Mouse (Mus musculus) kidney, embryonic 16.5 days (tissue): ENCODE results near the gene Mki67. TPM values are rescaled to one million over a fixed set of nuclear protein-coding genes. Genes with fewer than 3 reads are reported as not detected.
A peak's percentile ranks its signal among the peaks of the same experiment; 100 is the strongest.
"Not testable (repeated sequence)": the region's sequence is repeated elsewhere in the genome, so short reads cannot be mapped to it uniquely, and the experiment has no call there.

Experiments
- ATAC-seq: fragments of 200-750 bp; cut with Nextera tagmentation; 2 replicates; pipeline ENCODE4 v1.8.0; 2017; ENCODE audit warnings: moderate TSS enrichment; ENCODE audit not compliant: low FRiP score, low TSS enrichment
- H3K27ac ChIP-seq: fragments of 300-500 bp; sonication (generic); 2 replicates; pipeline ENCODE4 v1.5.1; 2014; ENCODE audit warnings: low read length
- H3K27me3 ChIP-seq: fragments of 300-500 bp; sonication (generic); 2 replicates; pipeline ENCODE4 v1.6.1; 2014; ENCODE audit warnings: low read length, control low read depth, mixed read lengths; ENCODE audit not compliant: insufficient read depth
- H3K36me3 ChIP-seq: fragments of 300-500 bp; sonication (generic); 2 replicates; pipeline ENCODE4 v1.6.1; 2014; ENCODE audit warnings: low read length, control low read depth, mixed read lengths; ENCODE audit not compliant: insufficient read depth
- H3K4me1 ChIP-seq: fragments of 300-500 bp; sonication (generic); 2 replicates; pipeline ENCODE4 v1.6.1; 2014; ENCODE audit warnings: low read length, control low read depth, mixed read lengths; ENCODE audit not compliant: insufficient read depth
- H3K4me2 ChIP-seq: fragments of 300-500 bp; sonication (generic); replicated peaks from 2 replicates; pipeline ENCODE4 v1.6.1; 2014; ENCODE audit warnings: low read depth, low read length
- H3K4me3 ChIP-seq: fragments of 300-500 bp; sonication (generic); 2 replicates; pipeline ENCODE4 v1.5.1; 2014; ENCODE audit warnings: mild to moderate bottlenecking, low read length
- H3K9ac ChIP-seq: fragments of 300-500 bp; sonication (generic); replicated peaks from 2 replicates; pipeline ENCODE4 v1.6.1; 2014; ENCODE audit warnings: low read length
- H3K9me3 ChIP-seq: fragments of 300-500 bp; sonication (generic); 2 replicates; pipeline ENCODE4 v1.6.1; 2016; ENCODE audit warnings: low read length, control low read depth
- WGBS: fragments of 180-500 bp; shearing (Covaris S2); extraction: QIAGEN DNeasy Blood & Tissue Kit; methylation state at CpG from one replicate; pipeline ENCODE4 v1.1.7; 2014; 5-methylcytosine and 5-hydroxymethylcytosine counted together
- polyA plus RNA-seq: library from polyadenylated mRNA; unstranded; fragments of >200 nt; fragmentation: Nextera tagmentation; extraction: Ambion mirVana; gene quantifications from 2 replicates; pipeline ENCODE4 v1.2.1, GENCODE M21; 2015

Mki67 gene
- polyA plus RNA-seq, 1 experiment from 2014 or later = 32.6 TPM

DNA sequence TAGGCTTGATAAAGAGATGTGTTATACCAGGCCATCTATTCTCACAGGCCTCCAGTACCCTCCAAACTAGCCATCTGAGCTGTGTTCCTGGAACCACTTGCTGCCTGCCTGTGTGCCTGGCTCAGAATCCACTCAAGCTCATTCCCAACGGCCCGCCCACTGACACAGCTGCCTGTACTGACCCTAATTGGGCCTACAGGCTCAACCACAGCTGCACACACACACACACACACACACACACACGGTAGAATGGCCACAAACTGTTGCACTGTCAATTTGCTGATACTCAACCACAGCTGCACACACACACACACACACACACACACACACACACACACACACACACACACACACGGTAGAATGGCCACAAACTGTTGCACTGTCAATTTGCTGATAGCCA lies 32.1 kb downstream of the Mki67 start:
- H3K4me2 ChIP-seq, H3K27ac ChIP-seq, H3K27me3 ChIP-seq, H3K4me1 ChIP-seq, H3K9ac ChIP-seq, ATAC-seq, H3K4me3 ChIP-seq, H3K9me3 ChIP-seq: not testable (repeated sequence)
- peaks cover 24% of the 10 kb centered on the region for H3K36me3 ChIP-seq
- WGBS = 64% methylated on average over 4 of the region's 4 CpGs

DNA sequence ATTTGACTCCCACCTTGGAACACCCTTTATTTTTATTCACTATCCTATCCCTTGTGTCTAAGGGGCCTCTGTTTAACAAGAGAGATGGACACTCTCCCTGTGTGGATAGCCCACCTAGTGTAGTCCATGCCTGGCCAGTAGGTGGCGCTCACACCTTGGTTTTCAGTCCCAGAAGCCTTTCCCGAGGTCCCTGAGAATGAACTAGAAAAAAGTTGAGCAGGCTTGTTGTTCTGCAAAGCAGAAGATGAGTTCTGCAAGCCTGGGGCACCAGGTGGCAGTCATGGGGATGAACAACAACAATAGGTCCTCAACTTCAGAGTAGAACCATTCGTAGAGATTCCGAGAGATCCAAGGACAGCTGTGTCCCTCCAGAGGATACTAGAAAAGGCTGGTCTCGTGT lies 35.8 kb downstream of the Mki67 start:
- Histone ChIP-seq H3K4me2 (no peak overlapping the region), H3K36me3 (no peaks in the 10 kb centered on the region), H3K9me3 (no peaks in the 10 kb centered on the region), H3K4me1 (no peaks in the 10 kb centered on the region), H3K4me3 (no peak overlapping the region), H3K9ac (no peak overlapping the region), H3K27ac (no peak overlapping the region), H3K27me3 (no peaks in the 10 kb centered on the region)
- no peak for ATAC-seq
- 73% methylated on average over 5 of the region's 5 CpGs for WGBS

DNA sequence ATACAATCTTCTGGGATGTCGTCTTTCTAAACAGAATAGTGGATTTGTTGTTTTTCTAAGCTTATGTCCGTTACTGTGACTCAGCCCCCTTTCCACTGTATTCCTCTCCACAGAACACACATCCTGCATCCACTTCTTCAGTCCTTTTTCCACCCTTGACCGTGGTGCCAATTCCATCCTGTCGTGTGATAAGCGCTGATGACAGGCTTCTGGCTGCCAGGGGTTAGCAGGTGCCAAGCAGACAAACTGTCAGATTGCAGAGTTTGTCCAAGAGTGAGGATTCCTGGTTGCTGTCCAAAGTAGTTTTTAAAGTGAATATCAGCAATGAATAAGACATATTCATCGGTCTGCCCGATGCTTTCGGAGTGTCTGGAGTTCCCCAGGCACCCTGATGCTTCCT lies 39.4 kb downstream of the Mki67 start:
- H3K27ac ChIP-seq = no peak overlapping the region
- no peak overlapping the region for H3K4me3 ChIP-seq
- no peaks in the 10 kb centered on the region for H3K4me1 ChIP-seq
- no peaks in the 10 kb centered on the region for H3K9me3 ChIP-seq
- no peaks in the 10 kb centered on the region for H3K27me3 ChIP-seq
- no peak overlapping the region for H3K9ac ChIP-seq
- ATAC-seq = no peak
- 85% methylated on average over 8 of the region's 8 CpGs for WGBS
- H3K36me3 ChIP-seq = no peaks in the 10 kb centered on the region
- no peak overlapping the region for H3K4me2 ChIP-seq

GRCm38 (mm10) chr7:135673576-135673975 lies 42.6 kb downstream of the Mki67 start:
- H3K9ac ChIP-seq = no peak overlapping the region
- 56% methylated on average over 3 of the region's 3 CpGs for WGBS
- no peaks in the 10 kb centered on the region for H3K36me3 ChIP-seq
- H3K27me3 ChIP-seq = no peaks in the 10 kb centered on the region
- H3K4me1 ChIP-seq = no peaks in the 10 kb centered on the region
- H3K27ac ChIP-seq = no peak overlapping the region
- no peaks in the 10 kb centered on the region for H3K9me3 ChIP-seq
- ATAC-seq = no peak
- no peak overlapping the region for H3K4me3 ChIP-seq
- H3K4me2 ChIP-seq = no peak overlapping the region

GRCm38 (mm10) chr7:135668852-135669739 lies 47.1 kb downstream of the Mki67 start:
- H3K36me3 ChIP-seq = no peaks in the 10 kb centered on the region
- H3K4me2 ChIP-seq = no peak overlapping the region
- no peaks in the 10 kb centered on the region for H3K4me1 ChIP-seq
- 0 out of 2 replicates have a peak, but pooled peaks have one; percentile 42 for ATAC-seq
- no peak overlapping the region for H3K9ac ChIP-seq
- H3K27ac ChIP-seq = no peak overlapping the region
- H3K27me3 ChIP-seq = no peaks in the 10 kb centered on the region
- WGBS = 41% methylated on average over 16 of the region's 16 CpGs
- no peaks in the 10 kb centered on the region for H3K9me3 ChIP-seq
- no peak overlapping the region for H3K4me3 ChIP-seq

DNA sequence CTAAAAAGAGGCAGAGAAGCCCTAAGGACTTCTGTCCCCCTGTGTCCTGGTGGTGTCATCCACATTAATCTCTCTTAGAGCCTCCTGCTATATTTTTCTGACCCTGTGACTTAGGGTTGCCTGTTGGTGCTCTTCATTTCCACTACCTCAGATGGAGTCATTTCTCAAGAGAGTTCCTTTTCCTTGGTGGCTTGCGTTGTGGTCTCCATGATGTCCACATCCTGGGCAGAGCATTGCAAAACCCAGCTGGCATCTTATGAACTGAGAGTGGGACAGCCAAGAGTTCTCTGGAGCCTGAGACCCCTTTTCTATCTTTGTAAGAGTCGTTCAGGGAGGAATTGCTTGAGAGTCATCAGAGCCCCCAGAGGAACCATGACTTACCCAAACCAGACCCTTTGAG lies 49.8 kb downstream of the Mki67 start:
- H3K4me1 ChIP-seq = no peaks in the 10 kb centered on the region
- no peak overlapping the region for H3K27ac ChIP-seq
- H3K9me3 ChIP-seq = no peaks in the 10 kb centered on the region
- 87% methylated on average over 2 of the region's 2 CpGs for WGBS
- H3K4me2 ChIP-seq = no peak overlapping the region
- no peak overlapping the region for H3K9ac ChIP-seq
- no peaks in the 10 kb centered on the region for H3K27me3 ChIP-seq
- no peak for ATAC-seq
- H3K4me3 ChIP-seq = no peak overlapping the region
- no peaks in the 10 kb centered on the region for H3K36me3 ChIP-seq

- no peaks in the 10 kb centered on the region for H3K4me1 ChIP-seq
- H3K36me3 ChIP-seq = no peaks in the 10 kb centered on the region
- H3K27ac ChIP-seq = no peak overlapping the region
- no peaks in the 10 kb centered on the region for H3K9me3 ChIP-seq
- no peaks in the 10 kb centered on the region for H3K27me3 ChIP-seq
- no peak overlapping the region for H3K4me3 ChIP-seq
- no peak overlapping the region for H3K9ac ChIP-seq
- H3K4me2 ChIP-seq = no peak overlapping the region
- WGBS = 73% methylated on average over 7 of the region's 7 CpGs
- ATAC-seq = no peak
Observed at GRCm38 (mm10) chr7:135664211-135664610, 52.0 kb downstream of the Mki67 start.

- H3K4me3 ChIP-seq = no peak overlapping the region
- H3K4me1 ChIP-seq = no peaks in the 10 kb centered on the region
- no peak overlapping the region for H3K27ac ChIP-seq
- no peak overlapping the region for H3K4me2 ChIP-seq
- H3K27me3 ChIP-seq = no peaks in the 10 kb centered on the region
- H3K9me3 ChIP-seq = no peaks in the 10 kb centered on the region
- ATAC-seq = no peak
- H3K9ac ChIP-seq = no peak overlapping the region
- no peaks in the 10 kb centered on the region for H3K36me3 ChIP-seq
Observed at GRCm38 (mm10) chr7:135660314-135660713, 55.8 kb downstream of the Mki67 start.

- Histone ChIP-seq H3K27me3 (no peaks in the 10 kb centered on the region), H3K4me3 (no peak overlapping the region)
Observed at GRCm38 (mm10) chr7:135659314-135659935, 56.7 kb downstream of the Mki67 start.

GRCm38 (mm10) chr7:135658150-135658549 lies 58.0 kb downstream of the Mki67 start:
- Histone ChIP-seq H3K4me2 (no peak overlapping the region), H3K27ac (no peak overlapping the region), H3K4me3 (no peak overlapping the region), H3K36me3 (no peaks in the 10 kb centered on the region), H3K9me3 (no peaks in the 10 kb centered on the region), H3K4me1 (no peaks in the 10 kb centered on the region), H3K9ac (no peak overlapping the region), H3K27me3 (no peaks in the 10 kb centered on the region)
- ATAC-seq = no peak
- 88% methylated on average over 7 of the region's 7 CpGs for WGBS

More at GRCm38 (mm10) chr7:135659314-135659935, 56.7 kb downstream of the Mki67 start:
- H3K9ac ChIP-seq = no peak overlapping the region
- no peaks in the 10 kb centered on the region for H3K36me3 ChIP-seq
- no peak overlapping the region for H3K4me2 ChIP-seq
- WGBS = 77% methylated on average over 5 of the region's 5 CpGs
- no peak for ATAC-seq
- H3K9me3 ChIP-seq = no peaks in the 10 kb centered on the region
- no peak overlapping the region for H3K27ac ChIP-seq
- H3K4me1 ChIP-seq = no peaks in the 10 kb centered on the region
